In genomic region chr5:140806252-140806651, GRCm38 (mm10) we compare ENCODE assay signal across 30 mouse cellular contexts. TPM values are rescaled to one million over a fixed set of nuclear protein-coding genes. Genes with fewer than 3 reads are reported as not detected.
DNase-seq lines count a peak whose midpoint lies in the region; ATAC-seq and TF ChIP-seq lines count a peak whose summit lies in the region.
"Had no signal": no experiment of that assay in that cellular context is flagged by ENCODE, and none has a peak within 500 bp of the region (broad histone marks: within the 10 kb centered on the region; RNA-seq: fewer than 3 reads in every experiment).

No protein-coding gene starts in this region.

- no peaks in the 10 kb centered on the region for H3K27me3 ChIP-seq in intestine, embryonic 16.5 days (replicated peaks; ENCODE audit: control insufficient read depth, insufficient read depth, low read length)
- no peaks in the 10 kb centered on the region for H3K27me3 ChIP-seq in intestine, postnatal 0 days (replicated peaks; ENCODE audit: control insufficient read depth, insufficient read depth, low read length)
- H3K27me3 ChIP-seq: CH12.LX; forebrain, embryonic 12.5 days; heart, embryonic 12.5 days; liver, embryonic 12.5 days; neural tube, embryonic 15.5 days had no signal

- intact Hi-C loops in heart, postnatal 25 days (cut with DNase I) = no loop called here

- no peak for ATAC-seq in intestine, embryonic 16.5 days
- ATAC-seq in intestine, postnatal 0 days = no peak
- ATAC-seq: hindbrain, postnatal 0 days had no signal

- H3K9me3 ChIP-seq in intestine, embryonic 16.5 days (ENCODE audit: control insufficient read depth, low read length) = no peaks in the 10 kb centered on the region
- H3K9me3 ChIP-seq in intestine, postnatal 0 days (ENCODE audit: control insufficient read depth) = no peaks in the 10 kb centered on the region
- H3K9me3 ChIP-seq: forebrain, embryonic 12.5 days; heart, embryonic 12.5 days; hindbrain, embryonic 10.5 days; liver, embryonic 12.5 days; neural tube, embryonic 15.5 days had no signal

- no peak overlapping the region for H3K9ac ChIP-seq in intestine, embryonic 16.5 days (ENCODE audit: low read depth, low read length)
- H3K9ac ChIP-seq in intestine, postnatal 0 days (ENCODE audit: low read depth, low read length) = no peak overlapping the region
- H3K9ac ChIP-seq: forebrain, embryonic 12.5 days; heart, embryonic 12.5 days; liver, embryonic 12.5 days; liver, postnatal 0 days; neural tube, embryonic 15.5 days had no signal

- H3K4me3 ChIP-seq in intestine, embryonic 16.5 days (ENCODE audit: low read length) = no peak overlapping the region
- H3K4me3 ChIP-seq in intestine, postnatal 0 days (ENCODE audit: low read depth, low read length) = no peak overlapping the region
- no peak overlapping the region for H3K4me3 ChIP-seq in bone marrow macrophage, adult 2 months (ENCODE audit: insufficient read depth, low read length)
- H3K4me3 ChIP-seq: erythroblast, embryonic 14.5 days; forebrain, embryonic 12.5 days; heart, adult 2 months; heart, embryonic 12.5 days; hindbrain, embryonic 10.5 days; liver, embryonic 12.5 days; neural tube, embryonic 15.5 days had no signal

- no peak for TF ChIP-seq CTCF in intestine, postnatal 0 days (IDR thresholded peaks at IDR 0.05; ENCODE audit: low read depth)
- TF ChIP-seq CTCF in bone marrow macrophage, adult 2 months (IDR thresholded peaks at IDR 0.05; ENCODE audit: low read depth, low read length) = no peak

- H3K36me3 ChIP-seq in intestine, embryonic 16.5 days (ENCODE audit: control insufficient read depth, insufficient read depth, low read length) = no peaks in the 10 kb centered on the region
- no peaks in the 10 kb centered on the region for H3K36me3 ChIP-seq in intestine, postnatal 0 days (ENCODE audit: control insufficient read depth, insufficient read depth)
- H3K36me3 ChIP-seq: forebrain, embryonic 12.5 days; heart, embryonic 12.5 days; hindbrain, embryonic 10.5 days; liver, embryonic 12.5 days; neural tube, embryonic 15.5 days had no signal

- 0 out of 2 replicates have a peak, but pooled peaks cover 5% of the 10 kb centered on the region for H3K4me1 ChIP-seq in intestine, embryonic 16.5 days (ENCODE audit: control insufficient read depth, insufficient read depth, low read length)
- no peaks in the 10 kb centered on the region for H3K4me1 ChIP-seq in intestine, postnatal 0 days (replicated peaks; ENCODE audit: control insufficient read depth, insufficient read depth, low read length)
- H3K4me1 ChIP-seq in bone marrow macrophage, adult 2 months (ENCODE audit: control insufficient read depth, insufficient read depth, low read length) = peaks cover 21% of the 10 kb centered on the region

- WGBS in intestine, embryonic 16.5 days = 74% methylated on average over 2 of the region's 2 CpGs
- 62% methylated on average over 2 of the region's 2 CpGs for WGBS in intestine, postnatal 0 days

- peak overlapping the region; percentile 40; the same call in 1 of the 2 replicates for H3K27ac ChIP-seq in intestine, embryonic 16.5 days (ENCODE audit: low read length)
- H3K27ac ChIP-seq in intestine, postnatal 0 days (ENCODE audit: low read depth, low read length) = no peak overlapping the region; the same call in 1 of the 2 replicates
- peak overlapping the region; percentile 59 for H3K27ac ChIP-seq in bone marrow macrophage, adult 2 months (ENCODE audit: insufficient read depth, low read depth, low read length)
- H3K27ac ChIP-seq: forebrain, embryonic 12.5 days; heart, adult 2 months; hindbrain, embryonic 10.5 days; hindbrain, postnatal 0 days; liver, embryonic 12.5 days had no signal

- no peak overlapping the region for H3K4me2 ChIP-seq in intestine, embryonic 16.5 days (ENCODE audit: low read depth, low read length)
- H3K4me2 ChIP-seq in intestine, postnatal 0 days (replicated peaks; ENCODE audit: low read depth) = no peak overlapping the region
- H3K4me2 ChIP-seq: forebrain, embryonic 12.5 days; heart, embryonic 12.5 days; liver, embryonic 12.5 days; neural tube, embryonic 15.5 days had no signal

- DNase-seq in retina, postnatal 1 day = peak; percentile 26
- no peak for DNase-seq in retina, embryonic 14.5 days (ENCODE audit: low spot score)
- DNase-seq in embryo, embryonic 9.5 days (ENCODE audit: extremely low spot score) = no peak
- no peak for DNase-seq in heart, postnatal 25 days (ENCODE audit: low spot score)
- DNase-seq: adrenal gland, postnatal 14 days; cerebellum, adult 11-12 months; cerebellum, adult 9-11 months; gastrocnemius, postnatal 25 days; heart, adult 2 months; kidney, adult 18-20 months; kidney, postnatal 36 days; layer of hippocampus, postnatal 36 days; liver, postnatal 0 days; lung, postnatal 10 days; midbrain, embryonic 14.5 days; right cerebral cortex, adult 18-20 months; spleen, adult 18-20 months; thymus, adult 2 months; thymus, postnatal 36 days had no signal

- no peak for TF ChIP-seq POLR2A in bone marrow macrophage, adult 2 months (IDR thresholded peaks at IDR 0.05; ENCODE audit: borderline replicate concordance, low read depth, low read length)

RNA-seq across cellular contexts. Expression of gene Gna12, which starts 24.0 kb away (rescaled TPM):
- polyA plus RNA-seq in intestine, embryonic 16.5 days (2015; fragmentation: Nextera tagmentation; extraction: Ambion mirVana) = 5.2 and 5.4 TPM in 2 replicates
- polyA plus RNA-seq in intestine, postnatal 0 days (2015; fragmentation: Nextera tagmentation; extraction: Ambion mirVana) = 13.8 and 14.4 TPM in 2 replicates
- 147 and 173 TPM in 2 replicates for polyA plus RNA-seq in bone marrow macrophage, adult 2 months (2012; ENCODE audit: insufficient read depth, insufficient read length, missing spikeins)
- 10 to 100 TPM; 89.2 to 97.2 TPM for total RNA-seq in heart, postnatal 25 days (2021)
